Mouse (Mus musculus) bone marrow macrophage, adult 2 months (primary cell): ENCODE results near the gene Gfy. TPM values are rescaled to one million over a fixed set of nuclear protein-coding genes. Genes with fewer than 3 reads are reported as not detected.

ENCODE experiments used
- H3K27ac ChIP-seq: 2 replicates; pipeline ENCODE4 v1.5.1; 2012; ENCODE audit warnings: low read depth, low read length; ENCODE audit not compliant: insufficient read depth
- H3K4me1 ChIP-seq: 2 replicates; pipeline ENCODE4 v1.6.1; 2012; ENCODE audit warnings: low read length; ENCODE audit not compliant: control insufficient read depth, insufficient read depth
- H3K4me3 ChIP-seq: 2 replicates; pipeline ENCODE4 v1.5.1; 2012; ENCODE audit warnings: mild to moderate bottlenecking, low read length, moderate library complexity; ENCODE audit not compliant: insufficient read depth
- CTCF ChIP-seq: IDR thresholded peaks from 2 replicates; pipeline ENCODE4 v1.5.1; 2012; ENCODE audit warnings: low read depth, mild to moderate bottlenecking, low read length, moderate library complexity
- POLR2A ChIP-seq: IDR thresholded peaks from 2 replicates; pipeline ENCODE4 v1.6.1; 2012; ENCODE audit warnings: mild to moderate bottlenecking, low read depth, low read length, borderline replicate concordance
- polyA plus RNA-seq: library from polyadenylated mRNA; stranded (reverse); fragments of >200 nt; gene quantifications from 2 replicates; pipeline ENCODE4 v1.2.4, GENCODE M21; 2012; ENCODE audit not compliant: missing spikeins, insufficient read depth, insufficient read length

Gfy gene
- polyA plus RNA-seq, 1 experiment = not detected

- Histone ChIP-seq H3K4me3 (no peak overlapping the region), H3K4me1 (peaks cover 8% of the 10 kb centered on the region), H3K27ac (no peak overlapping the region)
- TF ChIP-seq CTCF = no peak
- no peak for TF ChIP-seq POLR2A
These were observed 41.0 kb downstream of the Gfy start for GRCm38 (mm10) chr7:45138403-45138802.

- H3K4me1 ChIP-seq = peaks cover 8% of the 10 kb centered on the region
- no peak overlapping the region for H3K27ac ChIP-seq
- H3K4me3 ChIP-seq = no peak overlapping the region
- TF ChIP-seq POLR2A (no peak), CTCF (no peak)
These were observed 42.0 kb downstream of the Gfy start for GRCm38 (mm10) chr7:45137171-45138006.

GRCm38 (mm10) chr7:45135993-45136567 is 43.3 kb downstream of the Gfy start, which contains the start of the genes Gm45713 and Flt3l:
TSS of gene Gm45713 (minus strand) at chr7:45136231.
TSS of gene Flt3l (minus strand) at chr7:45136432.
- Histone ChIP-seq H3K4me1 (no peaks in the 10 kb centered on the region; the same call in 1 of the 2 replicates), H3K27ac (no peak within 1 kb of the TSS), H3K4me3 (peak within 1 kb of the TSS; percentile 65)
- TF ChIP-seq CTCF (peak; percentile 76), POLR2A (no peak)

- Histone ChIP-seq H3K4me1 (no peaks in the 10 kb centered on the region; the same call in none of the 2 replicates), H3K4me3 (peak overlapping the region; percentile 65; the same call in 1 of the 2 replicates), H3K27ac (no peak overlapping the region)
- no peak for TF ChIP-seq POLR2A
- TF ChIP-seq CTCF = no peak
These were observed 44.0 kb downstream of the Gfy start for GRCm38 (mm10) chr7:45135370-45135769.

GRCm38 (mm10) chr7:45134544-45135026 is 44.8 kb downstream of the Gfy start:
- TF ChIP-seq CTCF (no peak), POLR2A (no peak)
- H3K4me3 ChIP-seq = no peak overlapping the region
- peaks cover 6% of the 10 kb centered on the region for H3K4me1 ChIP-seq
- H3K27ac ChIP-seq = no peak overlapping the region

GRCm38 (mm10) chr7:45133446-45134159 is 45.8 kb downstream of the Gfy start:
- H3K4me1 ChIP-seq = peaks cover 6% of the 10 kb centered on the region
- no peak overlapping the region for H3K27ac ChIP-seq
- no peak overlapping the region for H3K4me3 ChIP-seq
- no peak for TF ChIP-seq CTCF

GRCm38 (mm10) chr7:45131850-45132249 is 47.5 kb downstream of the Gfy start:
- TF ChIP-seq CTCF (no peak), POLR2A (no peak)
- Histone ChIP-seq H3K27ac (no peak overlapping the region), H3K4me1 (peaks cover 6% of the 10 kb centered on the region), H3K4me3 (no peak overlapping the region)

GRCm38 (mm10) chr7:45129776-45130512 is 49.4 kb downstream of the Gfy start:
- Histone ChIP-seq H3K4me3 (peak overlapping the region; percentile 70), H3K27ac (peak overlapping the region; percentile 86)

GRCm38 (mm10) chr7:45129318-45129717 is 50.1 kb downstream of the Gfy start:
- peaks cover 12% of the 10 kb centered on the region for H3K4me1 ChIP-seq
- TF ChIP-seq CTCF (no peak), POLR2A (no peak; the same call in 1 of the 2 replicates)
- peak overlapping the region; percentile 86 for H3K27ac ChIP-seq
- H3K4me3 ChIP-seq = peak overlapping the region; percentile 70

More at GRCm38 (mm10) chr7:45129776-45130512, 49.4 kb downstream of the Gfy start:
- TF ChIP-seq CTCF = no peak
- TF ChIP-seq POLR2A = no peak
- H3K4me1 ChIP-seq = peaks cover 10% of the 10 kb centered on the region
